Mouse (Mus musculus): ENCODE results near the gene March11. TPM values are rescaled to one million over a fixed set of nuclear protein-coding genes. Genes with fewer than 3 reads are reported as not detected.

Gene March11
- polyA plus RNA-seq (2015; fragmentation: Nextera tagmentation; extraction: Ambion mirVana): 8.4 and 9.1 TPM in 2 replicates

GRCm38 (mm10) chr15:26308629-26309230, at the start of gene March11:
March11 (plus strand) TSS chr15:26309048.
- Histone ChIP-seq H3K27me3 (no peaks in the 10 kb centered on the region), H3K9ac (peak within 1 kb of the TSS; percentile 88), H3K9me3 (no peaks in the 10 kb centered on the region), H3K4me2 (peak within 1 kb of the TSS; percentile 82), H3K4me3 (peak within 1 kb of the TSS; percentile 71), H3K27ac (peak within 1 kb of the TSS; percentile 96), H3K4me1 (replicated peaks) (peaks cover 13% of the 10 kb centered on the region), H3K36me3 (no peaks in the 10 kb centered on the region)
- WGBS: under 1% methylated on average over 52 of the region's 56 CpGs
- ATAC-seq (ENCODE audit: low FRiP score): peak; percentile 97

GRCm38 (mm10) chr15:26262336-26262735, 46.5 kb upstream of the March11 start:
- Histone ChIP-seq H3K27ac (no peak overlapping the region), H3K4me1 (replicated peaks) (no peaks in the 10 kb centered on the region), H3K36me3 (no peaks in the 10 kb centered on the region), H3K9me3 (no peaks in the 10 kb centered on the region), H3K9ac (no peak overlapping the region), H3K27me3 (no peaks in the 10 kb centered on the region), H3K4me3 (no peak overlapping the region), H3K4me2 (no peak overlapping the region)
- no peak for ATAC-seq (ENCODE audit: low FRiP score)
- WGBS: 64% methylated on average over 1 of the region's 1 CpGs

GRCm38 (mm10) chr15:26269596-26269995, 39.3 kb upstream of the March11 start:
- Histone ChIP-seq H3K27me3 (no peaks in the 10 kb centered on the region), H3K27ac (no peak overlapping the region), H3K9ac (no peak overlapping the region), H3K4me1 (replicated peaks) (no peaks in the 10 kb centered on the region), H3K36me3 (no peaks in the 10 kb centered on the region), H3K9me3 (no peaks in the 10 kb centered on the region), H3K4me2 (no peak overlapping the region), H3K4me3 (no peak overlapping the region)
- WGBS: 88% methylated on average over 4 of the region's 4 CpGs
- no peak for ATAC-seq (ENCODE audit: low FRiP score)

GRCm38 (mm10) chr15:26276035-26276511, 32.8 kb upstream of the March11 start:
- WGBS: 51% methylated on average over 2 of the region's 2 CpGs

GRCm38 (mm10) chr15:26276608-26277007, 32.2 kb upstream of the March11 start:
- Histone ChIP-seq H3K4me1 (replicated peaks) (no peaks in the 10 kb centered on the region), H3K27ac (no peak overlapping the region), H3K9ac (no peak overlapping the region), H3K36me3 (no peaks in the 10 kb centered on the region), H3K9me3 (no peaks in the 10 kb centered on the region), H3K27me3 (no peaks in the 10 kb centered on the region), H3K4me2 (no peak overlapping the region), H3K4me3 (no peak overlapping the region)
- no peak for ATAC-seq (ENCODE audit: low FRiP score)
- 71% methylated on average over 5 of the region's 5 CpGs for WGBS

More at GRCm38 (mm10) chr15:26276035-26276511, 32.8 kb upstream of the March11 start:
- H3K27me3 ChIP-seq: no peaks in the 10 kb centered on the region
- H3K9ac ChIP-seq: no peak overlapping the region
- H3K4me3 ChIP-seq: no peak overlapping the region
- no peak overlapping the region for H3K27ac ChIP-seq
- H3K36me3 ChIP-seq: no peaks in the 10 kb centered on the region
- H3K4me2 ChIP-seq: no peak overlapping the region
- H3K9me3 ChIP-seq: no peaks in the 10 kb centered on the region
- no peaks in the 10 kb centered on the region for H3K4me1 ChIP-seq (replicated peaks)
- peak; percentile 28; the same call in 1 of the 2 replicates for ATAC-seq (ENCODE audit: low FRiP score)

- Histone ChIP-seq H3K9ac (no peak overlapping the region), H3K4me2 (no peak overlapping the region), H3K4me3 (no peak overlapping the region), H3K27me3 (no peaks in the 10 kb centered on the region), H3K9me3 (no peaks in the 10 kb centered on the region), H3K36me3 (no peaks in the 10 kb centered on the region), H3K27ac (0 out of 2 replicates have a peak overlapping the region, but pooled peaks have one; percentile 19), H3K4me1 (replicated peaks) (peaks cover 12% of the 10 kb centered on the region)
- no peak for ATAC-seq (ENCODE audit: low FRiP score)
- WGBS: 63% methylated on average over 4 of the region's 4 CpGs
Measured at GRCm38 (mm10) chr15:26291871-26292270, 17.0 kb upstream of the March11 start.

GRCm38 (mm10) chr15:26292811-26293210, 16.0 kb upstream of the March11 start:
- H3K27ac ChIP-seq: peak overlapping the region; percentile 60
- peak; percentile 88 for ATAC-seq (ENCODE audit: low FRiP score)
- no peak overlapping the region for H3K4me3 ChIP-seq
- H3K4me2 ChIP-seq: no peak overlapping the region
- no peaks in the 10 kb centered on the region for H3K36me3 ChIP-seq
- H3K4me1 ChIP-seq (replicated peaks): peaks cover 12% of the 10 kb centered on the region
- H3K27me3 ChIP-seq: no peaks in the 10 kb centered on the region
- 43% methylated on average over 2 of the region's 2 CpGs for WGBS
- no peak overlapping the region for H3K9ac ChIP-seq
- no peaks in the 10 kb centered on the region for H3K9me3 ChIP-seq

- ATAC-seq (ENCODE audit: low FRiP score): peak; percentile 66; the same call in 1 of the 2 replicates
- no peaks in the 10 kb centered on the region for H3K36me3 ChIP-seq
- no peaks in the 10 kb centered on the region for H3K27me3 ChIP-seq
- peaks cover 12% of the 10 kb centered on the region for H3K4me1 ChIP-seq (replicated peaks)
- no peaks in the 10 kb centered on the region for H3K9me3 ChIP-seq
- H3K4me3 ChIP-seq: no peak overlapping the region
- H3K27ac ChIP-seq: peak overlapping the region; percentile 64
- no peak overlapping the region for H3K4me2 ChIP-seq
- WGBS: 52% methylated on average over 1 of the region's 1 CpGs
- no peak overlapping the region for H3K9ac ChIP-seq
Measured at GRCm38 (mm10) chr15:26293215-26293614, 15.6 kb upstream of the March11 start.

- H3K4me1 ChIP-seq (replicated peaks): no peaks in the 10 kb centered on the region
- WGBS: 90% methylated on average over 6 of the region's 6 CpGs
- no peak for ATAC-seq (ENCODE audit: low FRiP score)
- no peaks in the 10 kb centered on the region for H3K27me3 ChIP-seq
- no peaks in the 10 kb centered on the region for H3K36me3 ChIP-seq
- no peak overlapping the region for H3K27ac ChIP-seq
- H3K9me3 ChIP-seq: no peaks in the 10 kb centered on the region
- H3K9ac ChIP-seq: no peak overlapping the region
- no peak overlapping the region for H3K4me2 ChIP-seq
- no peak overlapping the region for H3K4me3 ChIP-seq
Measured at GRCm38 (mm10) chr15:26298668-26299067, 10.2 kb upstream of the March11 start.

- peak overlapping the region; percentile 88 for H3K9ac ChIP-seq
- H3K36me3 ChIP-seq: no peaks in the 10 kb centered on the region
- no peaks in the 10 kb centered on the region for H3K9me3 ChIP-seq
- no peaks in the 10 kb centered on the region for H3K27me3 ChIP-seq
- peak overlapping the region; percentile 82 for H3K4me2 ChIP-seq
- H3K4me1 ChIP-seq (replicated peaks): peaks cover 13% of the 10 kb centered on the region
- H3K27ac ChIP-seq: peak overlapping the region; percentile 96
- under 1% methylated on average over 60 of the region's 62 CpGs for WGBS
- H3K4me3 ChIP-seq: peak overlapping the region; percentile 71
- ATAC-seq (ENCODE audit: low FRiP score): peak; percentile 74
Measured at GRCm38 (mm10) chr15:26309291-26309931, 563 bp downstream of the March11 start.

- ATAC-seq (ENCODE audit: low FRiP score): no peak
- peaks cover 9% of the 10 kb centered on the region; the same call in 1 of the 2 replicates for H3K4me1 ChIP-seq (replicated peaks)
- no peaks in the 10 kb centered on the region for H3K36me3 ChIP-seq
- no peak overlapping the region for H3K4me2 ChIP-seq
- no peaks in the 10 kb centered on the region for H3K27me3 ChIP-seq
- WGBS: 72% methylated on average over 2 of the region's 2 CpGs
- no peak overlapping the region for H3K9ac ChIP-seq
- H3K4me3 ChIP-seq: no peak overlapping the region
- H3K27ac ChIP-seq: no peak overlapping the region
- no peaks in the 10 kb centered on the region for H3K9me3 ChIP-seq
Measured at GRCm38 (mm10) chr15:26319866-26320265, 11.0 kb downstream of the March11 start.

GRCm38 (mm10) chr15:26320402-26320801, 11.6 kb downstream of the March11 start:
- ATAC-seq (ENCODE audit: low FRiP score): no peak
- Histone ChIP-seq H3K4me3 (no peak overlapping the region), H3K27ac (no peak overlapping the region), H3K4me2 (no peak overlapping the region), H3K9me3 (no peaks in the 10 kb centered on the region), H3K36me3 (no peaks in the 10 kb centered on the region), H3K27me3 (no peaks in the 10 kb centered on the region), H3K4me1 (replicated peaks) (peaks cover 9% of the 10 kb centered on the region; the same call in 1 of the 2 replicates), H3K9ac (no peak overlapping the region)
- 81% methylated on average over 3 of the region's 3 CpGs for WGBS
